Mouse (Mus musculus) embryonic facial prominence, embryonic 13.5 days (tissue): ENCODE measurements around the gene Slc9b1. TPM values are rescaled to one million over a fixed set of nuclear protein-coding genes. Genes with fewer than 3 reads are reported as not detected.

Source experiments
- ATAC-seq: fragments of 200-750 bp; cut with Nextera tagmentation; 2 replicates; pipeline ENCODE4 v1.8.0; 2017; ENCODE audit warnings: low read depth; ENCODE audit not compliant: insufficient number of reproducible peaks, insufficient read depth, low FRiP score, low TSS enrichment
- H3K27ac ChIP-seq: fragments of 300-500 bp; sonication (generic); 2 replicates; pipeline ENCODE4 v1.5.1; 2015; ENCODE audit warnings: moderate library complexity, mild to moderate bottlenecking, inconsistent platforms
- H3K27me3 ChIP-seq: fragments of 300-500 bp; sonication (generic); 2 replicates; pipeline ENCODE4 v1.6.1; 2015; ENCODE audit warnings: mild to moderate bottlenecking, inconsistent platforms
- H3K36me3 ChIP-seq: fragments of 300-500 bp; sonication (generic); 2 replicates; pipeline ENCODE4 v1.6.1; 2015; ENCODE audit warnings: mild to moderate bottlenecking, inconsistent platforms
- H3K4me1 ChIP-seq: fragments of 300-500 bp; sonication (generic); 2 replicates; pipeline ENCODE4 v1.6.1; 2015; ENCODE audit warnings: inconsistent platforms
- H3K4me2 ChIP-seq: fragments of 300-500 bp; sonication (generic); 2 replicates; pipeline ENCODE4 v1.6.1; 2015; ENCODE audit warnings: moderate library complexity, mild to moderate bottlenecking, inconsistent platforms
- H3K4me3 ChIP-seq: fragments of 300-500 bp; sonication (generic); 2 replicates; pipeline ENCODE4 v1.5.1; 2015; ENCODE audit warnings: mild to moderate bottlenecking, inconsistent platforms
- H3K9ac ChIP-seq: fragments of 300-500 bp; sonication (generic); 2 replicates; pipeline ENCODE4 v1.6.1; 2015; ENCODE audit warnings: mild to moderate bottlenecking, inconsistent platforms
- H3K9me3 ChIP-seq: fragments of 300-500 bp; sonication (generic); 2 replicates; pipeline ENCODE4 v1.6.1; 2016; ENCODE audit warnings: inconsistent platforms
- WGBS: fragments of 180-500 bp; shearing (Covaris S2); methylation state at CpG from one replicate; pipeline ENCODE4 v1.1.7; 2015; ENCODE audit warnings: mixed read lengths; 5-methylcytosine and 5-hydroxymethylcytosine counted together
- polyA plus RNA-seq: library from polyadenylated mRNA; unstranded; fragments of >200 nt; fragmentation: Nextera tagmentation; extraction: Ambion mirVana; gene quantifications from 2 replicates; pipeline ENCODE4 v1.2.1, GENCODE M21; 2015

Gene Slc9b1
- polyA plus RNA-seq, 1 experiment from 2014 or later = 0.55 TPM

DNA sequence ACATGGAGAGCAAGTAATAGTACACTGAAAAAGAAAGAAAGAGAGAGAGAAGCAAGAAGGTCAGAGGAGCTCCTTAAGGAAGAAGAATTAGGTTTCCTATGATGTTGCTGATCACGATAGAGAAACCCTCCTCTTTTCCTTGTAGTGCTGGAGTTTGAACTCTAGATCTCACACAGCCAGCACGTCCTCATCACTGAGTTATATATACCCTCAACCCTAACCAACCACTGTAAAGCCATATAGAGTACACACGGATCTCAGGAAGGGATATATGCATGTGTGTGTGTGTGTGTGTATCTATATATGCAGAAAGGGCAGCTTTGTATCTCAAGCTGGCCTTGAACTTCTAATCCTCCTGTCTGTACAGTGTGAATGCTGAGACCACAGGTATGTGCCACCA lies 69.4 kb downstream of the Slc9b1 start:
- no peak for ATAC-seq
- H3K4me2 ChIP-seq = no peak overlapping the region
- H3K4me1 ChIP-seq = peaks cover 28% of the 10 kb centered on the region
- H3K36me3 ChIP-seq = peaks cover 10% of the 10 kb centered on the region; the same call in 1 of the 2 replicates
- no peak overlapping the region for H3K4me3 ChIP-seq
- no peaks in the 10 kb centered on the region for H3K9me3 ChIP-seq
- WGBS = 77% methylated on average over 3 of the region's 3 CpGs
- H3K9ac ChIP-seq = no peak overlapping the region
- no peak overlapping the region for H3K27ac ChIP-seq
- H3K27me3 ChIP-seq = no peaks in the 10 kb centered on the region

- no peak overlapping the region for H3K4me2 ChIP-seq
- H3K36me3 ChIP-seq = peaks cover 10% of the 10 kb centered on the region; the same call in 1 of the 2 replicates
- H3K9ac ChIP-seq = no peak overlapping the region
- ATAC-seq = no peak
- peaks cover 31% of the 10 kb centered on the region for H3K4me1 ChIP-seq
- H3K4me3 ChIP-seq = no peak overlapping the region
- H3K27me3 ChIP-seq = no peaks in the 10 kb centered on the region
- WGBS = 84% methylated on average over 3 of the region's 3 CpGs
- H3K9me3 ChIP-seq = no peaks in the 10 kb centered on the region
- H3K27ac ChIP-seq = no peak overlapping the region
Measured at GRCm38 (mm10) chr3:135417799-135418198, 70.0 kb downstream of the Slc9b1 start.

DNA sequence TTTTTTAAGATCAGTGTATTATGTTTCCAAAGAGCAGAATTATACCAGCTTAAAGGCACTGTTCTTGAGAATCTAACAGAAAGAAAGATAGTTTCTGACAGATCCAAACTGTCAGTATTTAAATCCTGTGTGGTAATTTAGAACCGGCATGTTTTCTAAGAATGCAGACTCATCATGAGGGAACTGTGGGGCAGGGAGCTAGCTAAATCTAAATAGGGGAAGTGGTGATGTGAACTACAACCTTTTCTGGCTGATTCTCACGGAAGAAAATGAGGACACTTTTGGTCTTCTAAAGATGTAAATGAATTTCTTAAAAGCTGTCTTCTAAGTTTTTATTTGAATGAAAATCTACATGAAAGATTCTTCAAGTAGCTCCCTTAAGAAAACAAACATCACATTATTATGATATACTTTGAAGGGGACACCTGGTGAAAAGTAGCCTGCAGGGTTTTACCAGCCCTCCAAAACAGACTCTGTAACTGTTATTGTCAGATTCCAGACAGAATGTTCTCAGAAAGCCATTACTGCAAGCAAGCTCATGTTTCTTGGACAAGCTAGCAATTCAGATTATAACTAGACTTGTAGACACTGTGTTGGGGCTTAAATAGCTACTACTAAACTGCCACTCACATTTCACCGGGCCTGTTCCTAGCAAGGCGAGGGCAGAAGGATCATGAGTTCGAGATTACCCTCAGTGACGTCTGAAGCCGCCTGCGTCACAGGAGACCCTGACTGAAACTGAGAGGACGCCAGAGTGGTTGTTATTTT lies 72.9 kb downstream of the Slc9b1 start:
- 0 out of 2 replicates have a peak overlapping the region, but pooled peaks have one; percentile 1 for H3K4me2 ChIP-seq
- peaks cover 24% of the 10 kb centered on the region for H3K4me1 ChIP-seq
- H3K9me3 ChIP-seq = no peaks in the 10 kb centered on the region
- no peaks in the 10 kb centered on the region for H3K27me3 ChIP-seq
- ATAC-seq = no peak
- WGBS = 76% methylated on average over 9 of the region's 9 CpGs
- H3K9ac ChIP-seq = no peak overlapping the region
- H3K36me3 ChIP-seq = peaks cover 10% of the 10 kb centered on the region; the same call in 1 of the 2 replicates
- H3K27ac ChIP-seq = no peak overlapping the region
- H3K4me3 ChIP-seq = no peak overlapping the region

DNA sequence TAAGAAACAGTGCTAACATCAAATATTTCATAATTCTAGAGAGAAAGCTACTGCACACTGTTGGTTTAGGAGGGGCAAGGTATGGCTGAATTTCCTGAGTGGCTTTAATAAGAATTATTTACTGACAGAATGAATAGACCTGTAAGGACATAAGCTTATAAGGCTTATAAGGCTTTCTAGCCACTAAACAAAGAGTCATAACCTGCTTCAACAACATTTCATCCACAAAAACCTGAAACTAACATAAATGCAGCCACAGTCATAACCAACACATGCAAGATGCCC lies 73.4 kb downstream of the Slc9b1 start:
- Histone ChIP-seq H3K9me3 (no peaks in the 10 kb centered on the region), H3K9ac (no peak overlapping the region), H3K4me1 (peaks cover 24% of the 10 kb centered on the region), H3K27ac (no peak overlapping the region), H3K27me3 (no peaks in the 10 kb centered on the region), H3K36me3 (peaks cover 8% of the 10 kb centered on the region; the same call in 1 of the 2 replicates), H3K4me3 (no peak overlapping the region), H3K4me2 (0 out of 2 replicates have a peak overlapping the region, but pooled peaks have one; percentile 1)
- no peak for ATAC-seq

DNA sequence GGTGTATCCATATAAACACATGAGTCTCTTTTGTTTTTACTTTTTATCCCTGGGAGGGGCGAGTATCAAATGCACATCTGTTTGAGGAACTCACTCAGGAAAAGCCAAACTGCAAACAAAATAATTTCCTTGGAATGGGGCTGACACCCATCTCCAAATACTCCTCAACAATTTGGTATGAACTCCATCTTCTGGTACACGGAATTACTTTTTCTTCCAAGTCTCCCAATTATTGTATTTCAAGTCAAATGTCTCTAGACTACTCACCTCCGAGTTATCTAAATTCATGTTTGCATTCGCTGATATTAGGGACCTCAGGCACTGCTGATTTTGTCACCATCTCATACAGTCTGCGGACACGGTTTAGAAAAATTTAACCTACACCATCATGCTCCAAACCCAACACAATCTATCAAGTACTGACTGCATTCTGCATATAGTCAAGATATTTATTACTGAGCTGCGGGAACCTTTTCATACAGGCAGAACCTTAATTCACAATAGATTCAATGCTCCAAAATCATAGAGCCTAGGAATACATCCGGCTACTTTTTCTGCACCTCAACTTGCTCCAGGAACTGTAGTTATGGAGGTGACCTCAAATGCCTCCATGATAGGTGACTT lies 74.5 kb downstream of the Slc9b1 start:
- Histone ChIP-seq H3K27ac (peak overlapping the region; percentile 95), H3K27me3 (no peaks in the 10 kb centered on the region), H3K9me3 (no peaks in the 10 kb centered on the region), H3K9ac (peak overlapping the region; percentile 87), H3K36me3 (0 out of 2 replicates have a peak, but pooled peaks cover 3% of the 10 kb centered on the region), H3K4me2 (peak overlapping the region; percentile 75), H3K4me3 (peak overlapping the region; percentile 74), H3K4me1 (peaks cover 24% of the 10 kb centered on the region)
- 26% methylated on average over 8 of the region's 8 CpGs for WGBS
- no peak for ATAC-seq

DNA sequence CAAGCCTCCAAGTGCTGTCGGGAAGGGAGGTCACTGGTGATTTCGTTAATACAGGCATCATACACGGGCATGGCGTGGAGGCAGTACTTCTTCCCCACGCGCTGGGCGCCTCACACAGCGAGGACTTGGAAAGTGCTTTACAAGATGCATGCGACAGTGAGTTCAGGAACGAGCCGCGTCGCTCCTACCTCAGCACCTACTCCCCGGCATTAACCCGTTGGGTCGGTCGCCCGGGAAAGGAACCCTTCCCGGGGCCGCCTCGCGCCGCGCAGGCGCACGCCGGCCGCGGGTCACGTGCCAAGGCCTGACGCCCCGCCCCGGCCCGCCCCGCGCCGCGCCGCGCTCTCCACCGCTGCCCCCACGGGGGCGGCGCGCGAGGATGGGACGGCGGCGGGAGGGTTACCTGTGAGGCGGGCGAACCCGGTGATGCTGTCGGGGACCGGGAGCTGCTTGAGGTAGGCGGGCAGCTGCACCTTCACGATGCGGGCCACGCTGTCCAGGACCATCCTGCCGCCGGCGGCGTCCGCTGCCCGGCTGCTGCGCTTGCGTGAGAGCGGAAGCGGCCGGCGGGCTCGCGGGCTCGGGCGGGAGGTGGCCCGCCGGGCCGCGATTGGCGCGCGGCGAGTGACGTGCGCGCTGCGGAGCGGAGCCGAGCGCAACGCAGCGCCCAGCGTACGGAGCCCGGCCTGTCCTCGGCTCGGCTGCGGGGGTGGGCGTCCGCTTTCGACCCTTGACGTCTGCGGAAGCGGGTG lies 75.2 kb downstream of the Slc9b1 start:
- H3K27me3 ChIP-seq = no peaks in the 10 kb centered on the region
- peaks cover 7% of the 10 kb centered on the region for H3K36me3 ChIP-seq
- H3K4me2 ChIP-seq = peak overlapping the region; percentile 75
- peak overlapping the region; percentile 95 for H3K27ac ChIP-seq
- WGBS = under 1% methylated on average over 81 of the region's 103 CpGs
- peak overlapping the region; percentile 87 for H3K9ac ChIP-seq
- H3K4me3 ChIP-seq = peak overlapping the region; percentile 74
- ATAC-seq = peak; percentile 97
- no peaks in the 10 kb centered on the region for H3K9me3 ChIP-seq
- H3K4me1 ChIP-seq = peaks cover 24% of the 10 kb centered on the region

DNA sequence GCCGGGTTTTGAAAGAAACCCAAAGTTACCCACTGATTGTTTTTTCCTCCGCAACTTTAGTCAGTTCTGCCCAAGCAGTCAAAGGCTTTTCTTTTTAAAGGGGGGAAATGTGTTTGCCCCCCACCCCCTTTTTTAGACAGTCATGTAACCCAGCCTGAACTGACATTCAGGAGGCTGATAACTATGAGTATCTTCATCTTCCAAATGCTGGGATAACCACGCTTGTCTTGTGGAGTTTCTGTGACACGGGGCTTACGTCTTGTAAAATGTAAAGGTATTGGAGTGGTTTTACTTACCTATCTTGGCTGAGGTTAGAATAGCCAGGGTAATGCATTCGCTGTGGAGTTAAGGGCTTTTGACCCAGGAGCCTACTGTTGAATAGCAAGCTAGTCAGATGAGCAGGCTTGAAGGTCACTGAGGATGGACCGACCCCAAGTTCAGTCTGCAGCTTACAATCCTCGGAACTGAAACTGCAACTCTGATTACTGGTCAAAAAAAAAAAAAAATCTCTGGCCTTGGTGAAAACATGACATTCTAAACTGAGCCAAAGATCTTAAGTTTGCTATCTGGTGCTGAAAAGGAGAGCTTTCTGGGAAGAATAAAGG lies 75.9 kb downstream of the Slc9b1 start, which contains the start of gene Cisd2:
Cisd2 (minus strand) TSS at position 318 of the 605 bp plus-strand sequence.
- peak within 1 kb of the TSS; percentile 74 for H3K4me3 ChIP-seq
- ATAC-seq = no peak
- peaks cover 24% of the 10 kb centered on the region for H3K4me1 ChIP-seq
- H3K36me3 ChIP-seq = peaks cover 9% of the 10 kb centered on the region
- peak within 1 kb of the TSS; percentile 95 for H3K27ac ChIP-seq
- peak within 1 kb of the TSS; percentile 87 for H3K9ac ChIP-seq
- peak within 1 kb of the TSS; percentile 75 for H3K4me2 ChIP-seq
- H3K9me3 ChIP-seq = no peaks in the 10 kb centered on the region
- H3K27me3 ChIP-seq = no peaks in the 10 kb centered on the region
- 1% methylated on average over 8 of the region's 8 CpGs for WGBS

- Histone ChIP-seq H3K27ac (peak overlapping the region; percentile 100), H3K9ac (peak overlapping the region; percentile 77), H3K27me3 (no peaks in the 10 kb centered on the region), H3K4me3 (peak overlapping the region; percentile 94), H3K9me3 (no peaks in the 10 kb centered on the region), H3K36me3 (peaks cover 6% of the 10 kb centered on the region; the same call in 1 of the 2 replicates), H3K4me1 (peaks cover 8% of the 10 kb centered on the region), H3K4me2 (peak overlapping the region; percentile 61)
- no peak for ATAC-seq
- WGBS = 35% methylated on average over 14 of the region's 14 CpGs
Measured at GRCm38 (mm10) chr3:135436901-135437616, 89.2 kb downstream of the Slc9b1 start.

GRCm38 (mm10) chr3:135437758-135438495 lies 90.1 kb downstream of the Slc9b1 start, which contains the start of gene Ube2d3:
Gene Ube2d3 (plus strand): TSS chr3:135438149.
- Histone ChIP-seq H3K4me2 (peak within 1 kb of the TSS; percentile 87), H3K4me3 (peak within 1 kb of the TSS; percentile 94), H3K27me3 (no peaks in the 10 kb centered on the region), H3K4me1 (peaks cover 9% of the 10 kb centered on the region), H3K9me3 (no peaks in the 10 kb centered on the region), H3K36me3 (peaks cover 7% of the 10 kb centered on the region), H3K9ac (peak within 1 kb of the TSS; percentile 98), H3K27ac (peak within 1 kb of the TSS; percentile 100)
- ATAC-seq = peak; percentile 94
- under 1% methylated on average over 56 of the region's 56 CpGs for WGBS

DNA sequence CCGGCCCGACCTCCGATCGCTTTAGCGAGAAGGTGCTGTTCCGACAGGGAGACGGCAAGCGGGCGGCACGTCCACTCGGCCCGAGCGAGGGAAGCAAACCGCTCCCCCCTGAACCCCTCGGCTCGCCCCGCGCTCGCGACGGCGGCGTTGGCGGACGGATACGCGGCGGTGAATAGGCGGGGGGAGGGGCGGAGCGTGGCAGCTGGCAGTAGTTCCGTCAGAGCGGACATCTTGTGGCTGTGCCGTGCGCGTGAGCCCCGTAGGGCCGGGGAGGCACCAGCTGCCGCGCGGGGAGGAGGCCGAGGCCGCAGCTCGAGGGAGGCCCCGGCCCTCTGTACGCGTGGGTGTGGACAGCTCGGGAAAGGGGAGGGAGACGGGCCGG lies 90.7 kb downstream of the Slc9b1 start:
- Histone ChIP-seq H3K27me3 (no peaks in the 10 kb centered on the region), H3K27ac (peak overlapping the region; percentile 100), H3K4me1 (peaks cover 15% of the 10 kb centered on the region), H3K9ac (peak overlapping the region; percentile 98), H3K4me2 (peak overlapping the region; percentile 87; the same call in 1 of the 2 replicates), H3K9me3 (no peaks in the 10 kb centered on the region), H3K4me3 (peak overlapping the region; percentile 94), H3K36me3 (peaks cover 11% of the 10 kb centered on the region)
- under 1% methylated on average over 46 of the region's 50 CpGs for WGBS
- ATAC-seq = peak; percentile 85
